Mouse (Mus musculus) thymus, adult 18-20 months (tissue): ENCODE measurements around the gene Nrxn3.

Experiments used
- DNase-seq, 2 experiments: peaks; one replicate each; pipeline ENCODE4 v3.0.0; 2022; ENCODE audit warnings: mixed read lengths in 2 of 2

Gene Nrxn3

DNA sequence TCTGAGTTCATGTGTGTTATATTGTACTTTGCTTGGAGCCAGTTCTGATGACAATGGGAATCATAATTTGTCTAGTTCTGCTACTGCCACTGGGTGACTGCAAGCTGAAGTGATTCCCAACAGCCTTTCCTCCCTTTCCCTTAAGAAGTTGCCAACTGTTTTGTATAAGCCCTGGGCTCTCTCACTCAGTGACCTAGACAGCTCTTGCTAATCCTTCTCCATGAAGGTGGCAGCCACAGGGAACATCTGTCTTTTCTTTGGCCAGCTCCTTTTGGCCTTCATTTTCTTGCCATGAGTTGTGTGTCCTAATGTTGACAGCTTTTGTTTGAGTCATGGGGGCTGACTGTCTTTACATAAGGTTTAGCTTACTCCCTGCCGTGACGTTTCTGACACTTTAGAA, 1460.3 kb downstream of the Nrxn3 start:
- no peak for DNase-seq

DNA sequence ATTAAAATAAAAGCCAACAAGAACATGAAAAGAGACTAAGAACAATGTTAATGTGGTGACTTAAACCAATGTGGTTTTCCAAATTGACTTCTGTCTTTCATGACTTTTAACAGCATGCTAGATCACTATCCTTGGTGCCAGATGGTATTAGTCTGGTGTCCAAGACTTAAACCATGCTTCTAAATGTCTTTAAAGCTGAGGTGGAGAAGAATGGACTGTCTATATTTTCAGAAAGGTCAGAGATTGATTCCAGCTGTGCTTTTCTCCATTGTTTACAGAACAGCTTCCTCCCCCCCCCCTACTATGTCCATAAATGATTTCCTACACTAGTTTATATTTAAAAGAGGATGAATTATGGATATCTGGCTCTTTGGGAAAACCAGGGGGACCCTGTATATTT, 1473.5 kb downstream of the Nrxn3 start:
- no peak for DNase-seq

DNA sequence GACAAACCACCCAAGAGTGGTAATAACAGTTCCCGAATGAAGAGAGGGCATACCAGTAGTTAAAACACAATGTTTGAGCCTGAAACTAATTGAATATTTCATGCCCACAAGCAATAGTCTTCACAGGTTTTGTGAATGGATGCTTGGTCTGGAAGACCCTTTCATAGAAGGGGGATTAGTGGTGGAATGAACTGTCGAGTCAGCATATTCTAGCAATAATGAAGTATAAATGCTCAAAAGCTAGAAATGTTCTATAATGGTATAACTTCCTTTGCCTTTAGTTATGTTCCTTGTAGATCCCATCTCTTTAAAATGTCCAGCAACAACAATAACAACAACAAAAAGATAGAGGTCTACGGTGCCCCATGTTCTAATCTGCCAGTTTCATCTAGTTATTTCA, 1475.3 kb downstream of the Nrxn3 start:
- DNase-seq, result no peak

DNA sequence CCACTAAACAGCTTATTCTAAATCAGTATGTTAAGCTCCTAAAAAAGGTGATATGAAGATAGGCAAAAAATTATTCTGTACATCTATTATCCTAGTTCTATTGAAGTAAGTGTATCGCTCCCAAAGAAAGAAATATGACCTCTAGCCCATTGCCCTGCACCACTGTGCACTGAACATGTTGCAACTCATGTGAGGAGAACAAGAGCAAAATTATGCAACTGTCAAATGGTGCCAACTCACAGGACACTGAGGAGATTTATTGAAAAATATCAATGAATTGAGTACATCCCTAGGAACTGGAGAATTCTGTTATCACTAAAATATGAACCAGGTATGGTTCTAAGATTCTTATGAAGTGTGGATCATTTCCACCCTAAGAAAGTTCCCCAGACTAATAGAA, 1479.8 kb downstream of the Nrxn3 start:
- DNase-seq, result no peak

DNA sequence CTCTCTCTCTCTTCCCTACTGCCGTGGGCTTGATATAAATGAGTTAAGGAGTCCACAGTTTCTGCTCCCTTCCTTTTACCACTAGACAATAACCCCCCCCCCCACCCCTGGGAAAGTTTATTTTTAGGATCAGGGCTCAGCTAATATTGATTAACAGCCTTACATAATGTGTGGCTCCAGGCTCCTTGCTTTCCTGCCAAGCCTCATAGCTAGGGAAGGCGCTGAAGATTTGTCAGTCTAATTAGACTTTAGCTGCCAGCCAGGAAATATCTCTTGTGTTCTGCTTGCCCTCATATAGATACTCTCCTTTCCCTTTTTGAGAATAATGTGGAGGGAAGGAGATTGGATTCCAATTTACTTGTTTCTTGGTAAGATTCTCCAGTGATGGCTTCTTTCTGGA, 1488.7 kb downstream of the Nrxn3 start:
- DNase-seq, result no peak

DNA sequence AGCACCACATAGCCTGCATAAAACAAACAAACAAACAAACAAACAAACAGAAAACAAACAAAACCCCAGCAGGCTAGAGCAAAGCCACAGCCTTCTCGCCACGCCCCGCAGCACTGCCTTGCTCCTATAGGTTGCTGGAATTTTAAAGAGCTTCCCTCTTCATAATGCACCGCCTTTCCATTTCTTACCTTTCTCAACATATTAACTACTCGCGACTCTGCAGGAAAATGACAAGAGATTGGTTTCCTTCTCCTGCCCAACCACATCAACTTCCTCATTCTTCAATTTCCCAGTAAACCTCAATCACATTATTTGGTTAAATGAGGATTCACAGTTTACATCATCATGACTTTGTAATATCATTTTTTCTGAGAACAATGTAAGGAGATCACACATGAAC, 1494.4 kb downstream of the Nrxn3 start:
- DNase-seq, result no peak

DNA sequence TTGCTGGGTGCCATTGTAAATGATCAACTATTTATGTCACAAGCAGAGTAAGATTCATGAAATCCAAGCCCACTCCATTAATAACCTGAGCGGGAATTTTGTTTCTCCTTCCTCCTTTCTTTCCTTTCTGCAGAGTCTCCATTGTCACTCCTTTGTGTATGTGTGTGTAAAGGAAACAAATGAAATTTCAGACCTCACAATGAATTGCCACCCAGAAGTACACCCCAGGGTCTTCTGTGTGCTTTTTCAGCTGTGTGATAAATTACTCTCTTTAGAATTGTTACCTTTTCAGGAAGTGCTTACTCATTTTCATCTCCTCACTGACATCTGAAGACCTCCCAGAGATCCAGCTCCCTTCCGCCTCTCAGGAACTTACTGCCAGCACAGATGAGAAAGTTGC, 1506.4 kb downstream of the Nrxn3 start:
- DNase-seq, result no peak

DNA sequence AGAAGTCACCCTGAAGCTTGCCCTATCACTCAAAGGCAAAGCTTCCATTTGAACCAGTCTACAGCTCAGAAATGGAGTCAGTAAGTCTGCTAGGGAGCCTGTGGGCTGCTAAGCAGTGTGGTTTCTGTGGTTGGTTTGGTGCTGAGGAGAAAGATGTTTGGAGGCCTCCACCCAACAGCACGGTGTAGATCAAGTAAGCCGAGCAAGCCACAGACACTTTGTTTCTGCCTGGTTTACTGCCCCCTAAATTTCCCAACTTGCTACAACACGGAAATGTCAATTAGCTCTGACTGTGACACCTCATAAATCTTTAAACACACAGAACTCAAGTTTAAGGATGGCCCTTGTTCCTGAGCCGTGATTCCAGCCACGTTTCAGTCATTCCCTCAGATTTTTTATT, 1513.4 kb downstream of the Nrxn3 start:
- no peak for DNase-seq

DNA sequence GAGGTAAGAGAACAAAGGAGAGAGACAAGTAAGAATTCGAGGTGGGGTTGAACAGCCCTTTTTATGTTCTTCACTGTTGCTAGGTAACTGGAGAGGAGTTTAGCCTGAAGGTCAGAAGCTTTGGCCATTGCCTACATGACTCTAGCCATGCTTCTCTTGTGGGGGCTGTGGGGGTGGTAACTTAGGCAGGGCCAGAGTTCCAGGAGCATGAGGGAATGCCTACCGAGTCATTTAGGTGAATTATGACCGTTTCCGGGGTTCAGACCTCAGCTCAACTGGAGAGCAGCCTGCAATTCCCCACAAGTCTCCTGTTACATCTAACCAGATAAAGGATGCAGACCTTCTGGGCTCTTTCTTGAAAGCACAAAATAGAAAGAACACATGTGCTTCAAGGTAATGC, 1537.6 kb downstream of the Nrxn3 start:
- no peak for DNase-seq

DNA sequence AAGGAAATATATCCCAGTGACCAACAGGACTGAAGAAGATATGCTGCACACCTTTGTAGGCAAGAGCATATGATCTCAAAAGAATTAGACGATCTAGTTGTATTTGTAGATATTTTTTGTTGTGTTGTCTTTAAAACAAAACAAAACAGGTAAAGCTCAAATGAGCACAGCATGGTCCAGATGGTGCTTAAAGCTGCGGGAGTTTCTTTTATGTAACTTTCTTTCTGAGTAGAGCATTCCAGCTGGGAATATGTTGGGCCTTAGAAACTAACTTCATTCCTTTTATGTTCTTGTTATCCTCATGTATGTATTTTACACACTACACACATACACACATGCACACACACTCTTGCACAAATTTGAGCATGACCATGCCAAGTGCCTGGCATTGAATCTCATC, 1545.4 kb downstream of the Nrxn3 start:
- no peak for DNase-seq

DNA sequence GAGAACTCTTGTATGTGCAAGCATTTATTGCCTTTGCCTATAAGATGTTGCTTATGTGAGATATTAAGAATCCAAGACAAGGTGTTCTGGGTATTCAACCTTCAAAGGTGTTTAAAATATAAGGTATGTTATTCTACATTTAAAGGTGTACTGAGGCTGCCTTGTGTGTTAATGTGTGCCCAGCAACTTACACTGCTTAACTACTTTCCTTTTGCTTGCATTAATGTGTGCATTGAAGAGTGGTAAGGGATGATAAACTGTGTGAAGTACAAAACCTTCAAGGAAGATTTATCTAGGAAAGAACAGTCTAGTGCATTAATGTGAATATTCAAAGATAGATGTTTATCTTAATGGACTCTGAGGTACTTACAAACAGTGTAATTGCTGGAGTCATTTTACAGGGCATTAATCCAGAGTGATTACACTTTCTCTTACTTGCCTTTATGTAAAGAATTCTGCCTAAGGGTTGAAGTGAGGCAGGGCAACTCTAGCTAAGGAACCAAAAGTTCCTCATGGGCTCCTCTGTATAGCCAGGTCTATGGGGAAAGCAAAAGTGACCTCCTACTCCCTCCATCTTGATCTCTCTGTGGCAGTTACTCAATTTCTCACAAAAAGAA, 1548.2 kb downstream of the Nrxn3 start:
- no peak for DNase-seq

DNA sequence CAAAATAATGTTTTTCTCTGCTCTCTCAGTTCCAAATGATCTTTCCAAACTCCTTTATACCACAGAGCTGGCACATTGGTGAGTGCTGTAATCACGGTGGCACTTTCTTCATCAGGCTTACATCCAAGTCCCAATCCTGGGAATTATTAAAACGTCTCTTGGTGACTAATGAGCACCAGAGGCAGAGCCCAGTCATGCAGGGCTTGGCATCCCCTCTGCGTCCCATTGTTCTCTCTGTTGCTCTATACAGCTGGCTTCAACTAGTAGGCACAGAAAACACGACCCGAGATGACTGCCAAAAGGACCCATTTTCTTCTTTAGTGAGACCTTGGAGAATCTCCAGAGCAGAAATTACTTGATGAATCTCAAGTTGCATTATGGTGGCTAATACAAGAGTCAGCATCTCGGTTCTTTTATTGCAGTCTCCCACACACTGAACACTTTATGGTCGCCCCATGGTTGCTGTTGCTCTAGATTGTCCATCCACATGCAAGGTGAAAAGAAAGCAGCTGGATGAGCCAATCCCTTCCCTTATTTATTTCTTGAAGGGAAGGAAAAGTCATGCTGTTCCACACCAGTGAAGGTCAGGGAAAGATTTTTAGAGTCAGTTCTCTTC, 1552.1 kb downstream of the Nrxn3 start:
- no peak for DNase-seq

DNA sequence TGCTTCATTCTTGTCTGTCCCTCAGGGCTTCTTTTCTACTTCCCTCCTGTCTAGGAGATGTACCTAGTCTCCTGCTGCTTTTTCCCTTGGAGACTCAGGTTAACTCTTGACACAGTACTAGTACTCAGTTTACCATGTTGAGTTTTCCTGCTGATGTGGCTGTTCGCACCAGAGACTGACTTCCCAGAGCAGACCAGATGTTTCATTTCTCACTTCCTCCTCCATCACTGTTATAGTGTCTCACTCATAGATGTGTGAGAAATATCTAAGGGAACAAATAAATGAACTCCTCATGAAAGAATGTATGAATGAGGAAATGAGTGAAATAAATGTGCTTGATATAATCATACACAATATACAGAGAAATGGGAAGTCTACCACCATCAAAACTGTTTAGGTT, 1558.6 kb downstream of the Nrxn3 start:
- no peak for DNase-seq

DNA sequence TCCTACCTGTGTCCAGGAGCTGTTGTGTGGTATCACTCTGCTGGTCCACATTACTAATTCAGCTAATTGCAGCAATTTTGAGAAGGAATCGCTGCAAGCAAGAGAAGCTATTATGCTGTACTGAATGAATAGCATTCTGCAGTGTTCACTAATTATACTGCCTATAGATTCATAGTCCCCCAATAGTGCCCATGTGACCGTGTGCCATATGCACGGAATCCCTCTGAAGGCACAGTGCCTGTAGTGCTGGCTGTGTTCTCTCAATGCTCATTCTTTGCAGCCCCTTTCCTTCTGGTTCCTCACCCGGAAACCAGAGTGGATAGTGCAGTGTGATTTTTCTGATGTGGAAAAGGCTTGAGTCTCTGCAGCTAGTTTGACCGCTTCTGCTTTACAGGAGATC, 1560.3 kb downstream of the Nrxn3 start:
- DNase-seq, result no peak

DNA sequence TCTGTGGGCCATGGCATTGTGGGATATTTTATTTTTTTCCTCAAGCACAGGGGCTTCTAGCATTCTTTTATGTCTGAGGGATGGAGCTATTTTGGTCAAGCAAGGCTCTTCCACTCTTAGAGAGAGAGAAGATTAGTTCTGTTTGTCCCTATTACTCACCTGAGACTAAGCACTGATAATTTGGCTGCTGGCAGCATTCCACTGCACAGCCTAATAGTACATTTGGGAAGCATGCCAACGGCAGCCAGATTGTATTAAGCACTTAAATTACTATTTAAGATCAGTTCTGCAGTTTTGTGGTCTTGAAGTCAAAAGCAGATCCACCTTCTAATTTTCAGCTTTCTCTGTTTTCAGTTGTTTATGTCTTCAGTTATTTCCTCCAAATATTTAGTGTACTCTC, 1580.0 kb downstream of the Nrxn3 start:
- no peak for DNase-seq

DNA sequence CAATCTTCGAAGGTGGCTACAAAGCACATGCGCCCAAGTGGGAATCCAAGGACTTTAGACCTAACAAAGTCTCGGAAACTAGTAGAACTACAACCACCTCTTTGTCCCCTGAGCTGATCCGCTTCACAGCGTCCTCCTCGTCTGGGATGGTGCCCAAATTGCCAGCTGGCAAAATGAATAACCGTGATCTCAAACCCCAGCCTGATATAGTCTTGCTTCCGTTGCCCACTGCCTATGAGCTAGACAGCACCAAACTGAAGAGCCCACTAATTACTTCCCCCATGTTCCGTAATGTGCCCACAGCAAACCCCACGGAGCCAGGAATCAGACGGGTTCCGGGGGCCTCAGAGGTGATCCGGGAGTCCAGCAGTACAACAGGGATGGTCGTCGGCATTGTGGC, 1609.1 kb downstream of the Nrxn3 start:
- no peak for DNase-seq

DNA sequence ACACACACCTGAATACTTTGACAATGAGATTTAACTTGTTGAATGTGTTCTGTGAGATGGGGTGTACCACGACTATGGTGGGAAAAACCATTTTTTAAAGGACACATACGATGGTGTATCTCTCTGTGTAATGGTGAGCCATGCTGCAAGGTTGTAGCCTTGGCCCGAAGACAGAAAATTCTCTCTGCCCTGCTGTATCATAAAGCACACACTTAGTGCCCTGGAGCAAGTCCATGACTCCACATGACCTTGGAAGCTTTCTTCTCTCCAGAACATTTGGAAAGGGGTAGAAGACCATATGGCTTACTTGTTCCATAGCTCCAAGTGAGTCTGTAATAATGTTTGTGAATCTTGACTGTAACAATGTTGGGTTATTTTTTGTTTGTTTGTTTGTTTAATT, 1609.8 kb downstream of the Nrxn3 start:
- DNase-seq, result no peak

DNA sequence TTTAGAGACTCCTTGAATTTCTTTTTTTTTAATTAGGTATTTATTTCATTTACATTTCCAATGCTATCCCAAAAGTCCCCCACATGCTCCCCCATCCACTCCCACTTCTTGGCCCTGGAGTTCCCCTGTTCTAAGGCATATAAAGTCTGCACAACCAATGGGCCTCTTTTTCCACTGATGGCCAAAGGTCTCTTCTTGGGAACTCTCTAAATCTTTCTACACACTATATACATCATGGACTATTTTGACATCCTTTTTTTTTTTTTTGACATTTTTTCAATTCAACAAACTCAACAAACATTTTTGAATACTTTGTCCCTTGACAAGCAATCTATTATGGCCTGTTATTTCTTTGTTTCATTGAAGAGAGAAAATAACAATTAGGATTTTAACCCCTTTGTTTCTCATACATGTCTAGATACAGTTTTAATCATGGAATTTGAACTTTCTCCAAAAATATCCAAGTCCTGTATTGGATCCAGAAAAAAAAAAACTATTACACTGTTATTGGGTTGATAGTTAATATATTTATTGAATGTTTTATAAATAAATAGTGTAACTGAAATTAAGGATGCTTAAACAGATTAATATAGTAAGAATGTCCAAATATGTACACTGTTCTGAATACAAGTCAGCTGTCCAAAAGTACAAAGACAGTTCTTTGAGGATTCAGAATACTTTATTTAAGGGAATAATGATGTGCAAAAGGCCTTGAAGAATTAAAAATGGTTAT, 1615.0 kb downstream of the Nrxn3 start:
- no peak for DNase-seq

DNA sequence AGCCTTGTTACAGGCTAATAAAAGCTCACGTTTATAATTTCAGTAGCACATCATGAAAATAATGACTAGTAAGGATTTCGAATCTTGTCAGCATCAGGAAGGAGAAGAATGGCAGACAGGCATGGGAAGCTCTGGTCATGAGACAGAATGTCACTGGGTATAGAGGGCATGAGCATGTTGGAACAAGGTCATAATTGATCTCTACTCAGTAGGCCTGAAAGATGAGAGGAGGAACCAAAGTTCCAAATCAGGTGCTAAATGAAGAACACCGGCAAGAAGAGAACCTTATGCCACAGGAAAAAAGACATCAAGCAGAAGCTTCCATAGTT, 1615.5 kb downstream of the Nrxn3 start:
- no peak for DNase-seq
